24 mouse cellular contexts compared by ENCODE assay signal in genomic region chr2:137207846-137208245, GRCm38 (mm10).
DNase-seq lines count a peak whose midpoint lies in the region; ATAC-seq and TF ChIP-seq lines count a peak whose summit lies in the region.
"Had no signal": no experiment of that assay in that cellular context is flagged by ENCODE, and none has a peak within 500 bp of the region (broad histone marks: within the 10 kb centered on the region; RNA-seq: fewer than 3 reads in every experiment).

No protein-coding gene starts in this region.

- no peak overlapping the region for H3K4me2 ChIP-seq in lung, embryonic 15.5 days
- H3K4me2 ChIP-seq in lung, embryonic 16.5 days (ENCODE audit: low read depth, low read length) = no peak overlapping the region
- no peak overlapping the region for H3K4me2 ChIP-seq in stomach, postnatal 0 days (replicated peaks; ENCODE audit: low read depth)
- H3K4me2 ChIP-seq: forebrain, embryonic 13.5 days; heart, embryonic 13.5 days; hindbrain, embryonic 15.5 days had no signal

- WGBS in lung, embryonic 15.5 days = 63% methylated on average over 2 of the region's 2 CpGs
- WGBS in lung, embryonic 16.5 days = 56% methylated on average over 2 of the region's 2 CpGs
- WGBS in stomach, postnatal 0 days = 91% methylated on average over 2 of the region's 2 CpGs

- no peak overlapping the region for H3K4me3 ChIP-seq in lung, embryonic 15.5 days
- no peak overlapping the region for H3K4me3 ChIP-seq in lung, embryonic 16.5 days (ENCODE audit: low read length)
- no peak overlapping the region for H3K4me3 ChIP-seq in stomach, postnatal 0 days (ENCODE audit: low read depth, low read length)
- H3K4me3 ChIP-seq: forebrain, embryonic 10.5 days; forebrain, embryonic 13.5 days; heart, adult 2 months; heart, embryonic 10.5 days; heart, embryonic 13.5 days; hindbrain, embryonic 15.5 days had no signal

- no peak overlapping the region for H3K9ac ChIP-seq in lung, embryonic 15.5 days
- no peak overlapping the region for H3K9ac ChIP-seq in lung, embryonic 16.5 days (ENCODE audit: low read length)
- H3K9ac ChIP-seq in stomach, postnatal 0 days (ENCODE audit: low read length) = no peak overlapping the region
- H3K9ac ChIP-seq: forebrain, embryonic 13.5 days; heart, embryonic 13.5 days; hindbrain, embryonic 15.5 days had no signal

- no peaks in the 10 kb centered on the region for H3K27me3 ChIP-seq in lung, embryonic 15.5 days
- H3K27me3 ChIP-seq in lung, embryonic 16.5 days (ENCODE audit: control insufficient read depth, insufficient read depth, low read depth, low read length) = no peaks in the 10 kb centered on the region
- no peaks in the 10 kb centered on the region for H3K27me3 ChIP-seq in stomach, postnatal 0 days (ENCODE audit: control insufficient read depth, insufficient read depth, low read length)
- H3K27me3 ChIP-seq: forebrain, embryonic 13.5 days; heart, embryonic 13.5 days; hindbrain, embryonic 15.5 days had no signal

- H3K36me3 ChIP-seq in lung, embryonic 15.5 days = no peaks in the 10 kb centered on the region
- H3K36me3 ChIP-seq in lung, embryonic 16.5 days (ENCODE audit: control insufficient read depth, insufficient read depth, low read length) = no peaks in the 10 kb centered on the region
- no peaks in the 10 kb centered on the region for H3K36me3 ChIP-seq in stomach, postnatal 0 days (ENCODE audit: control insufficient read depth, insufficient read depth, low read length)
- H3K36me3 ChIP-seq: forebrain, embryonic 10.5 days; heart, embryonic 10.5 days; heart, embryonic 13.5 days; hindbrain, embryonic 15.5 days had no signal

- no peaks in the 10 kb centered on the region for H3K9me3 ChIP-seq in lung, embryonic 15.5 days
- H3K9me3 ChIP-seq in lung, embryonic 16.5 days (ENCODE audit: control insufficient read depth, low read length) = no peaks in the 10 kb centered on the region
- no peaks in the 10 kb centered on the region for H3K9me3 ChIP-seq in stomach, postnatal 0 days (ENCODE audit: control insufficient read depth, low read length)
- H3K9me3 ChIP-seq: forebrain, embryonic 10.5 days; forebrain, embryonic 13.5 days; heart, embryonic 10.5 days; heart, embryonic 13.5 days; hindbrain, embryonic 15.5 days had no signal

- no peak for TF ChIP-seq CTCF in stomach, postnatal 0 days (IDR thresholded peaks at IDR 0.05; ENCODE audit: low read depth)

- no peak for TF ChIP-seq EP300 in stomach, postnatal 0 days (optimal IDR thresholded peaks at IDR 0.05)

- no peaks in the 10 kb centered on the region for H3K4me1 ChIP-seq in lung, embryonic 15.5 days
- H3K4me1 ChIP-seq in lung, embryonic 16.5 days (replicated peaks; ENCODE audit: control insufficient read depth, insufficient read depth, low read length) = no peaks in the 10 kb centered on the region
- no peaks in the 10 kb centered on the region for H3K4me1 ChIP-seq in stomach, postnatal 0 days (replicated peaks; ENCODE audit: control insufficient read depth, insufficient read depth)
- H3K4me1 ChIP-seq: forebrain, embryonic 13.5 days; heart, embryonic 10.5 days; hindbrain, embryonic 15.5 days had no signal

- no peak overlapping the region for H3K27ac ChIP-seq in lung, embryonic 15.5 days
- no peak overlapping the region for H3K27ac ChIP-seq in lung, embryonic 16.5 days (ENCODE audit: low read length)
- no peak overlapping the region for H3K27ac ChIP-seq in stomach, postnatal 0 days (replicated peaks)
- H3K27ac ChIP-seq: forebrain, embryonic 10.5 days; forebrain, embryonic 13.5 days; heart, adult 2 months; heart, embryonic 10.5 days; heart, embryonic 13.5 days; hindbrain, embryonic 15.5 days had no signal

- peak; percentile 75 for ATAC-seq in lung, embryonic 15.5 days (ENCODE audit: borderline replicate concordance, extremely low read depth, low FRiP score, low TSS enrichment)
- peak; percentile 90 for ATAC-seq in lung, embryonic 16.5 days (ENCODE audit: low read depth)
- no peak for ATAC-seq in stomach, postnatal 0 days (ENCODE audit: low FRiP score, low TSS enrichment)
- ATAC-seq: CD4-positive, CD25-positive, alpha-beta regulatory T cell, adult 4 months; forebrain, embryonic 13.5 days; forebrain, embryonic 16.5 days had no signal

- peak; percentile 85 for DNase-seq in lung, postnatal 25 days (ENCODE audit: low spot score)
- DNase-seq in adrenal gland, adult (ENCODE audit: inconsistent age in 2 of 2, low spot score in 1 of 2) = no peak
- no peak for DNase-seq in stomach, postnatal 0 days (ENCODE audit: low spot score)
- no peak for DNase-seq in embryo, embryonic 11 days
- DNase-seq: adrenal gland, adult 8-10 months; adrenal gland, postnatal 25 days; cerebellum, adult 11-12 months; cerebellum, adult 8-10 months; cerebellum, postnatal 10 days; cerebellum, postnatal 36 days; gastrocnemius, postnatal 10 days; gastrocnemius, postnatal 36 days; heart, adult 2 months; heart, postnatal 14 days; heart, postnatal 4 days had no signal
